Mouse (Mus musculus): Measurements from ENCODE around the gene Surf4.

GRCm38 (mm10) chr2:26943253-26943652 is 9.5 kb upstream of the Surf4 start:
- TF ChIP-seq CTCF (IDR thresholded peaks at IDR 0.05; ENCODE audit: low read depth, low read length) (no peak), POLR2A (IDR thresholded peaks at IDR 0.05; ENCODE audit: borderline replicate concordance, low read depth, low read length) (no peak)

All from bone marrow macrophage, adult 2 months (primary cell).